ENCODE assay signal across 8 mouse cellular contexts in the genomic region with DNA sequence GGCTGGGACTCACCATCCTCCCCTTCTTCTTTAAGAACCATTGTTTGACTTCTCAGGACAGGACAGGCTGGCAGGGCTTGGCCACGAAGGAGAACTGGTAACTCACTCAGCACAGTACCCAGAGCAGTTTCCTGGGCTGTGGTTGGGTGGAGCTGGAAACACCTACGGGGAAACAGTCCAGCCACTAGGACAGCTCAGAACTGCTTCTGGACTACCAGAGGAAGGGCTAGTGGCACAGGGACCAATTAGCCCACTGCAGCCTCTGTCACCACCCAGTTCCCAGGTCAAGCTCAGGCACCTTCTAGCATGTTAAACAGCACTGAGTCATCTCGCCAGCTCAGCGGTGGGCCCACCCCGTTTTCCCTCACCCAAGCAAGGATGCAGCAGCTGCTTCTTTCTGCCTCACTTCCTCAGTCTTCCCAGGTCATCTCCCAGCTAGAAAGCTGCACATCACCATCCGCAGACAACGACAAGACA. TPM values are rescaled to one million over a fixed set of nuclear protein-coding genes. Genes with fewer than 3 reads are reported as not detected.
DNase-seq lines count a peak whose midpoint lies in the region; ATAC-seq and TF ChIP-seq lines count a peak whose summit lies in the region.

No protein-coding gene starts in this region.

- TF ChIP-seq CTCF in spleen, adult 2 months (IDR thresholded peaks at IDR 0.05; ENCODE audit: extremely low read depth, insufficient read depth, insufficient read length, insufficient replicate concordance): no peak

- H3K4me2 ChIP-seq in stomach, embryonic 15.5 days: peak overlapping the region; percentile 37

- H3K4me1 ChIP-seq in spleen, adult 2 months (ENCODE audit: control insufficient read depth, insufficient read depth, insufficient read length): peaks cover 84% of the 10 kb centered on the region
- peaks cover 59% of the 10 kb centered on the region for H3K4me1 ChIP-seq in limb, embryonic 10.5 days
- peaks cover 60% of the 10 kb centered on the region for H3K4me1 ChIP-seq in stomach, embryonic 15.5 days

- DNase-seq in cerebellum, postnatal 25 days: peak; percentile 31 to 40
- DNase-seq in cerebellum, postnatal 4 days (ENCODE audit: low spot score in 2 of 2): no peak
- DNase-seq in spleen, adult 2 months (ENCODE audit: low read depth in 1 of 2, low spot score in 2 of 2): peak in 1 of 2 experiments; percentile 40
- no peak for DNase-seq in spleen, postnatal 14 days (ENCODE audit: low spot score in 2 of 2)
- no peak for DNase-seq in limb, embryonic 10.5 days (ENCODE audit: low spot score)
- no peak for DNase-seq in thymus, postnatal 36 days
- DNase-seq in testis, postnatal 14 days (ENCODE audit: low spot score): no peak

- peak overlapping the region; percentile 93 for H3K27ac ChIP-seq in spleen, adult 2 months (ENCODE audit: insufficient read depth, low read length)
- peak overlapping the region; percentile 42; the same call in 1 of the 2 replicates for H3K27ac ChIP-seq in limb, embryonic 10.5 days
- peak overlapping the region; percentile 85 for H3K27ac ChIP-seq in stomach, embryonic 15.5 days

- no peak overlapping the region for H3K9ac ChIP-seq in stomach, embryonic 15.5 days

- no peaks in the 10 kb centered on the region for H3K27me3 ChIP-seq in spleen, adult 2 months (ENCODE audit: control insufficient read depth, insufficient read depth, low read length)
- no peaks in the 10 kb centered on the region for H3K27me3 ChIP-seq in limb, embryonic 10.5 days (ENCODE audit: low read depth, poor library complexity, severe bottlenecking)
- no peaks in the 10 kb centered on the region for H3K27me3 ChIP-seq in stomach, embryonic 15.5 days (replicated peaks)

- TF ChIP-seq POLR2A in spleen, adult 2 months (IDR thresholded peaks at IDR 0.05; ENCODE audit: low read depth, low read length): no peak

- no peaks in the 10 kb centered on the region for H3K9me3 ChIP-seq in limb, embryonic 10.5 days (replicated peaks)
- no peaks in the 10 kb centered on the region for H3K9me3 ChIP-seq in stomach, embryonic 15.5 days

- 21% methylated on average over 7 of the region's 7 CpGs for WGBS in spleen, adult 2 months
- 79% methylated on average over 7 of the region's 7 CpGs for WGBS in limb, embryonic 10.5 days
- 53% methylated on average over 7 of the region's 7 CpGs for WGBS in stomach, embryonic 15.5 days

- H3K4me3 ChIP-seq in spleen, adult 2 months (ENCODE audit: extremely low read depth, insufficient read depth, insufficient read length): peak overlapping the region; percentile 22; the same call in 1 of the 2 replicates
- no peak overlapping the region for H3K4me3 ChIP-seq in limb, embryonic 10.5 days
- H3K4me3 ChIP-seq in stomach, embryonic 15.5 days (replicated peaks): no peak overlapping the region

- peak; percentile 54 for ATAC-seq in stomach, embryonic 15.5 days (ENCODE audit: insufficient read depth, low FRiP score, low read depth)

- no peaks in the 10 kb centered on the region for H3K36me3 ChIP-seq in spleen, adult 2 months (ENCODE audit: control insufficient read depth, insufficient read depth, low read length)
- no peaks in the 10 kb centered on the region for H3K36me3 ChIP-seq in limb, embryonic 10.5 days
- no peaks in the 10 kb centered on the region for H3K36me3 ChIP-seq in stomach, embryonic 15.5 days

RNA-seq across cellular contexts. Expression of gene Cyth1, which starts 35.7 kb away (rescaled TPM):
- polyA plus RNA-seq in spleen, adult 2 months (2012; rRNA removed): 47.7 and 57.3 TPM in 2 replicates
- 17.9 and 22.6 TPM in 2 replicates for polyA plus RNA-seq in limb, embryonic 10.5 days (2016; fragmentation: Nextera tagmentation; extraction: Ambion mirVana)
- 13.8 and 13.9 TPM in 2 replicates for polyA plus RNA-seq in stomach, embryonic 15.5 days (2015; fragmentation: Nextera tagmentation; extraction: Ambion mirVana)

Comparison
In these comparisons a context has a peak if more than half of its experiments do, and no peak if none do; other contexts are left out.
1. DNase-seq: peak in cerebellum, postnatal 25 days (2 of 2); none in cerebellum, postnatal 4 days (0 of 2), spleen, postnatal 14 days (0 of 2), limb, embryonic 10.5 days (single experiment), thymus, postnatal 36 days (0 of 2) and testis, postnatal 14 days (single experiment).
2. H3K27ac ChIP-seq: peak in every context shown above with its lines; median percentile 93 in spleen, adult 2 months; 85 in stomach, embryonic 15.5 days; 42 in limb, embryonic 10.5 days.